Mouse (Mus musculus) regulatory T cell (primary cell): ENCODE measurements at regions not wholly inside any gene's neighbourhood (a gene's known extent, or its start where the extent isn't known, plus 50 kb on each side); places are given as distances from the start of the nearest gene placed in this dataset.

Source experiments
- in situ Hi-C: fragments of 300-600 bp; cut with MboI, MseI; formaldehyde crosslinking; loops from one replicate; pipeline ENCODE4 v1.15.1; 2025; ENCODE audit warnings: high pct_unique_total_duplicates

DNA sequence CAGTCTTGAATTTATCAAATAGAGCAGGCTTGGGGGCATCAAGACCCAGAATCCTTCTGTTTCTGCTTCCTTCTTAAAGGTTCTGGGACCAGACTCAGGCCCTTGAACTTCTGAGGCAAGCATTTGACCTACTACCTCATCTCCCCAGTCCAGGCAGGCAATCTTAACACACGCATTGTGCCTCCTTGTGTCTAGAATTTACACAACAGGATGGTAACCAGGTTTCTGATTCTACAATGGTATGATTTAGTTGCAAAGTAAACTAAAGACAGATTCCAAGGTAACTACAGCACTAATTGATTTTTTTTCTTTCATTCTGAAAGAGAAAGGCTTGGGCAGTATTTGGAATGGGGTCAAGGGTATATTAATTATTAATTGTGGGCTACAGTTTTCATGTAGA lies 115.7 kb upstream of the Tgfbr2 start:
- in situ Hi-C loops: no loop called here

DNA sequence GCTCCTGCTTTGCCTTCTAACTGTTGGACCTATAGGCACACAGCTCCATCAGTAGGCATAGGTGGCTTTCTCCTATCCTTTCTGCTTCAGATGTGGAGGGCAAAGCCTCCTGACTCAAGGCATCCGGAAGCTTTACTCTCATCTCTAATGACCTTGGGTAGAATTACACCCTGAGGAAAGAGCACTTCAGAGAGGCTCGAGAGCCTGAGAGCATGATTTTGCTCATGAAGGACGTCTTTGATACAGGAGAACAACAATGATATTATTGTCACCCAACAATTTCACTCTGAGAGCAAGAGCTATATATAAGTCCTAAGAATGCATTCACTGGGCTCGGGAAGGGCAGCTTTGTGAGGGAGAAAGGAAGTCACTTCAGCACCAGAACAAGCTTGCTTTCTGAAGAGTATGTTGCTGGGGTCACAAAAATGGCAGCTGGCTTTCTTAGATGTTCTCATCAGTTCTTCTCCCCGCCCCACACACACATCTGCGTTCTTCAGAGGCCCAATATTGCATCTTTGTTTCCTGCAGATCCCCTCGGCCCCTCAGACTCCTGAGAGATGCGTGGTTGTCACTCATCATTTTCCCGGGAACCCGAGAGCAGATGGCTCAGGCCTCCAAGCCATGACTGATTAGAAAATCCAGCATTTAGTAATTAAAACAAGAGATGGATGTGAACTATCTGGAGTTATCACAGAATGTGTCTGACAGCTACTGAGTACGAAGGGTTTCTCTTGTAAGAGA lies 110.7 kb upstream of the Tgfbr2 start:
- in situ Hi-C loops: no loop called here

DNA sequence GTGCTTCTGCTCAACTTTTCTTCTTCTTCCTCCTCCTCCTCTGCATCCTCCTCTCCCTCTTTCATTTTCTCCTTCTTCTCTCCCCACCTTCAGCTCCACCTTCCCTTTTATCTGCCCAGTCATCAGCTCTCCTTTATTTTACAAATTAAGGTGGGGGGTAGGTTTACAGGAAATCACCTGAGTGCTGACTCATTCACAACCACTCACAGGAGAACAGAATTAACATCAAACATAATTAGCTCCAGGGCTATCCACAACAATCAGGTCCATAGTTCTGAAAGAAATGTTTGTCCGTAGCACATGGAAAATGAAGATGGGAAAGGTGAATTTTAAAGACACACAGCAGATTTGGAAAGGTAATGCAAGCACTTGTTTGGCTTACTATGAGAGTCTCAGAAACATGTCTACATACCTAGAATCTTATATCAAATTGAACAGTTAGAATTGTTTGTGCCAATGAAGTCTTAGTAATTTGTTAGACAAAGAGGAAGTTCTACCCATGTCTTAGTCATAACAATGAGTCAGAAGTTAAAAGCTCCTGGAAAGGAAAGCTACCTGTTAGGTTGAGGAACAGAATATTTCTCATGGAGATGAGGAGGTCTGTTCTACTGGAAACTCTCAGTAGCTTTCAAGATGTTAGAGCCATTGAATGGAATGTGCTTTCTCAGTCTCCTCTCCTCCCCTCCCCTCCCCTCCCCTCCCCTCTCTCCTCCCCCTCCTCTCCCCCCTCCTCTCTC lies 108.8 kb upstream of the Tgfbr2 start:
- in situ Hi-C loops: no loop called here

DNA sequence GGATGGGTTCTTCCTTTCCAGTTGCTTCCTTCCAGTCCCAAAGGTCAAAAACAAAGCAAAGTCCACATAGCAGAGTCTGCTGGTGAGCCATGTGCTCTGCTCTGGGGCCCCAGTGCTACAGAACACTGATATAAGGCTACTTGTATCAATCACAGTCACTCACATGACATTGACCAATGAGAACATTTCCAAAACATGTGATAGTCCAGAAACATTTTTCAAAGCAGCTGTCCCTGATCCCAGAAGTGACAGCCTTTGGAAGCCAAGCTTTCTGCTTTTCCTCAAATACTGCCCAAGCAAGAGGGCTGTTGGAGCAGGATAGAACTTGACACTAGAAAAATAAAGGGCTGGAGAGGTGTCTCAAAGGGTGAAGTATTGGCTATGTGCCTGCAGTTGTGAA lies 106.5 kb upstream of the Tgfbr2 start:
- in situ Hi-C loops: no loop called here

DNA sequence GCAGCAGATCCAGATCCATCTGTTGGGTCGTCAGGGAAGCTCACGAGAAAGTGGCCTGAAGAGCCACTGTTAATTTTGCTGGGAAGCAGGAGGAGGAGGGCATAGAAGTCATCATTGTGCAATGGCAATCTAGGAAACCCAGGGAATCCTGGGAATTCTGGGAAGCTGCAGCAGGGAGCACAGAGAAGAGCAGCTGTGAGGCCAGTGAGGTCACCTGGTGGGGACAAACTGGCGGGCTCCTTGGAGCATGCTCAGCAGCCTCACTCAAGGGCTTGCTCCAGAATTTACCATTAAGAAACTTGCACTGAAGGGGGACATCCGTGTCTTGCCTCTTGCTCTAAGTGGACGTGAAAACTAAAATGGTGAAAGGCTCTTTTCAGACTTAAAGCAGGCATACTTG lies 105.0 kb upstream of the Tgfbr2 start:
- in situ Hi-C loops: no loop called here

DNA sequence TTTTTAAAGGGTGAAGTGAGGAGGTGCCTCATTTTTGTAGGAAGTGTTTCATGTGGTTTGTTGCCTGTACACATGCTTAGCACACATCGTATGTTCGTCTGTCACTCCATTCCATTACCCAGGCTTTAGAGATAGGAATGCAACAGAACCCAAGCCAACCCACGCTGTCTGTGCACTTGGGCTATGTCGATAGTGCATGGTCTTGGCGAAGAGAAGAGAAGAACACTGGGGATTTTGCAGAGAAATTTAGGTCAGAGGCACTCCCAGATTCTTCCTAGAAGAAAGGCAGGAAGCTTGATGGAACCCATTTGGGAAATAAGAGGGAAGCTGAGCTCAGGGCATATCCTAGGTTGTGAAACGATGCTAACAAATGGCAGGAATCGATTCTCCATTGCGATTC lies 103.7 kb upstream of the Tgfbr2 start:
- in situ Hi-C loops: no loop called here

DNA sequence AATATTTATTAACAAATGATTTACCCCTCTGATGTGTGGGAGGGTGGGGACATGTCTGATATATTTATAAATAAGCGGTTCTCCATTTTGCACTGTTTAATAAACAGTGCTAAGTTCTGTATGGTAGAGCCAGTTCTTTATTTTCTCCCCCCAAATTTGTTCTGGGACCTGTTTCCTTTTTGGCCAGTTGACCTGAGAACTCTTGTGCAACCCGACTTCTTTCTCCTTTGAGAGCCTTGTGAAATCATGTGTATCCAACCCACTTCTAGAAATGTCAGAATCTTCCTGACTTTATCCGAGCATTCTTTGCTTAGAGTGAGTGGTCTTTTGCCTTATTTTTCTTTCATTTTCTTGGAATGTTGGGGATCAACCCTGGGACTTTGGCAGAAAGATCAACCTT lies 102.6 kb upstream of the Tgfbr2 start:
- in situ Hi-C loops: no loop called here

DNA sequence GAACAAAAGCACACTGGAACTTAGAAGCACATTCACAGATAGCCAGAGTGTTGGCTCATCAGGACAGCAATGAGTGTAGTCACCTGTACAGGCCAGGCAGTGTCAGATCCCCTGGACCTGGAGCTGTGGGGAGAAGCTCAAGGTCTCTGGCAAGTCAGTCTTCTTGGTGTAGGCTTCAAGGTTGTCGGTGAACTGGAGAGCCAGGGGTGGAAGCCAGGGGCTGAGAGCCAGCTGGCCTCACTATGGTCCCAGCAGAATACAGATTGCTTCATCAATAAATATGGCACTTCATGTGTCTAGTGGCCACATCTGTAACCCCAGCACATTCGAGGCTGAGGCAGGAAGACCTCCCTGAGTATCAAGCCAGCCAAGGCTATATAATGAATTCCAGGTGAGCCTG lies 101.0 kb upstream of the Tgfbr2 start:
- in situ Hi-C loops: no loop called here

DNA sequence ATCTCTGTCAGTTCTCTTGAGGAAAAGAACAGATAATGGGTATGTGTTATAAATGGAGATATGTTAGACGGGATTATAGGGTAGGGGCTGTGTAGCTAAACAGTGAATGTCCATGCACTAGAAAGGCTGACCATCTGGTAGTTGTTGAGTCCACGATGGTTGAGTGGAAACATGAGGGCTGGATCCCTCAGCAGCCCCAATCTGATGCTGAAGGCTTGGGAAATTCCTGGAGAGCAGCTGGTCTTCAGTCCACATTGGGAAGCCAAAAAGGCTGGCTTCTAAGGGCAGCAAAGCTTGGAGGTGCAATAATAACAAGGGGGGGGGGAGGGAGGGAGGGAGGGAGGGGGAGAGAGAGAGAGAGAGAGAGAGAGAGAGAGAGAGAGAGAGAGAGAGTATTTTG lies 97.3 kb upstream of the Tgfbr2 start:
- in situ Hi-C loops: no loop called here

DNA sequence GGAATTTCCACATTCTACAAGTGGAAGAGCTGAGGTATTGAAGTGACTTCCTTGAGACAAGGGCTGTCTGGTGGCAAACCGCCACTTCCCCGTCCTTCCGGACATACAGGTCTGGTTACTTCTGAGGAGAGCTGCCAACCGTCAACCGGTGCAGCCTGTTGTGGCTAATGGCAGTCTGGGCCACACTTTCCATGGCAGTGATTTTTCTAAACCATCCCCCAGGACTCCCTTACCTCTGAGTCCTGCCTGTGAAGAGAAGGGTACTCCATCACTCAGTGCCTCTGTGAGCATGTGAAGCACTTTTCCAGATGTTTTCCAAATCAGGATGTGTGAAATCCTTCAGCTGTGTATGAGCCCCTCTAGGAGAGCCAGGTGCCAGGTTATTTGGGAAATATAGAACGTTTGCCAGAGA lies 95.3 kb upstream of the Tgfbr2 start:
- in situ Hi-C loops: no loop called here

DNA sequence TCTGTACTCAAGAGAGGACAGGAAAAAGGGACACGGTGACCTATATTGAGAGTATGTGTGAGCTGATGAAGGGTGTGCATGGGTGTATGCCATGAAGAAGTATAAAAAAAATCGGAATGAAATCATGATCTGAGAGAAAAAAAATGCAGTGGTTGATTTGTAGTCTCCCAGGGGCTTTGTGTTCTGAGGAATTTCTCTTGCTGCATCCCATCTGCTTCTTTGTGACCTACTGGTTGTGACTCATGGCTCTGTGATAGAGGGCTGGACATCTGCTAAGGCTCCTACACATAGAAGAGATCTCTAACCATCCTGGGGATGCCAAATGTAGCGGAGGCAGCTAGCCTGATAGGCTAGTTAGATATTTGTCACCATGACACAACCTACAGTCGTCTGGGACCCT lies 92.3 kb upstream of the Tgfbr2 start:
- in situ Hi-C loops: loop anchor here (5.0 kb wide), 1 partner anchor 55 kb away; no protein-coding TSS in a partner anchor

DNA sequence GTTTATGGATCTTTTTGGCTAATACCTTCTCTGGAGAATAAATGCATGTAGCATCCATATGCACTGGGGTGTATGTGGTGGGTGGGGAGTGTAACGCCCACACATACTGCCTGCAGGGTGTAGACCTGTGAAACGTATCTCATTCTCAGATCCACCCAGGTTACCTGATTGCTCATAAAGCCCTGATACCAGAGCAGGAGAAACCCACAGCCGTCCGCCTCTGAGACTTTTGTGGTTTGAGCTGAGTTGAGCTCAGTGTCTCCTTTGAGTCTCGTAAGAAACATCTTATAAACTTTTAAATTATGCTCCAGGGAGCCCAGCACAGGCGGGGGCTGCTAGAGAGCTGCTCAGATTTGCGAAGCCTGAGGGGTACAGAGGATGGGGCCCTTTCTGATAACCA lies 88.7 kb upstream of the Tgfbr2 start:
- in situ Hi-C loops: no loop called here

DNA sequence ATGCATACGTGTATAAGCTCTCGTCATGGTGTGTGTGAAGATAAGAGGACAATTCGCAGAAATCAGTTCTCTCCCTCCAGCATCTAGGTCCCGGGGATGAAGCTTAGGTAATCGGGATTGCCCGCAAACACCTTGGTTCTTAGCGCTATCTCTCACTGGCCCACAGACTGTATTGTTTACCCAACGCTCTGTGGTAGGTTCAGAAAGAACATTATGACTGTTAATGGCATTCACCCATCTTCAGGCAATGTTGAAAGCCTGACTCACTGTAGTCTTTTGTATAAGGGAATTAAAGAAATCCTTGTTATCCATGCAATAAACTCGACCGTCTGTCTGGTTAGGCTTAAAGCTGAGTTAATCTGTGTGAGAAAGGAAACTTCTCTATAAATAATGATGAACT lies 84.4 kb upstream of the Tgfbr2 start:
- in situ Hi-C loops: no loop called here

DNA sequence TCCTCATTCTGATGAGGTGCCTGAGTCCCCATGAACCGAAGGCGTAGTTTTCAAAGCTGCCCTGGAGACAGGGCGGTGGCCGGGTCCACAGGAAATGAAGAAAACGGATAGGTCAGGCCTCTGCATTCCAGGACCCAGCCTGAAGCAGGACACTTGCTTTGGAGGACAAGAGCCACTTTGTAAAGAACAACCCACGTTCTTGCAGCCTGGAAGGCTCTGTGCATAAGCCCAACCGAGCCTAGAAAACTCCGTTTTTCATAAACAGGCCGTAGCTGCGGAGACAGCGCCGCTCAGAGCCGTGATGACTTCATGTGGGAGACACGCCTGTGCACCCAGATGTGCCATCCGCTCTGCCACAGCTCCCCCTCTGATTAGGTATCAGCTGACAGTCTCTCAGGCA lies 78.4 kb upstream of the Tgfbr2 start:
- in situ Hi-C loops: no loop called here

DNA sequence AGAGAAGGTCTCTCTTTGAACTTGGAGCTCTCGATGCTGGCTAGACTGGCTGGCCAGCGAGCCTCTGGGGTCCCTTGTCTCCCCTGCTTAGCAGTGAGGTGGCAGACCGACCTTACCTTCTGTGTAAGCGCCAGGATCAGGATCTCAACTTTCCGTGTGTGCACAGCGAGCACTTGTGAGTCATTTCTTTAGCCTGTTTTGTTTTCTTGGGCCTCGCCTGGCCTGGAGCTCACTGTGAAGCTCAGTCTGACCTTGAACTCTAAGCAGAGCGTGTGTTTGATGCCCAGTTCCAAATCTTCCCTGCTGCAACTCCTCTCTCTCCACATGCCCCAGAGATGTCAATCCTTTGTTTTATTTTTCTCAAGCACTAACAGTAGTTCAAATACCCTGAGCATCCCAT lies 77.6 kb upstream of the Tgfbr2 start:
- in situ Hi-C loops: no loop called here

DNA sequence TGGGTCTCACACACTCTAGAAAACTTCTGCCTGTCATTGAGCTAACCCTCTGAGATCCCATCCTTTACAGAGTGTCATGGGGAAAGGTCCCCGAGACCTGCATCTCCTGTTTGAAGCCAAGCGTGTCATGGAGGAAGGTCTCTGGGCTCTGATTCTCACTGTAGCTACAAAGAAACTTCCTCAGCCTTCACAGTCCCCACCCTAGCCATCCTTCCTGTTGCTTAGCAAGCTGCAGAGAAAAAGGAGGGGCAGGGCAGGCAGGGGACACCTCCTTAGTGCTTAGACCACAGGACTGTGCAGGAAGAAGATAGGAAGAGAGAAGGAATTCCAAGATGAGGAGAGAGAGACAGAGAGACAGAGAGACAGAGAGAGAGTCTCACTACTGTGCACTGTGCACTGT lies 74.6 kb upstream of the Tgfbr2 start:
- in situ Hi-C loops: no loop called here

DNA sequence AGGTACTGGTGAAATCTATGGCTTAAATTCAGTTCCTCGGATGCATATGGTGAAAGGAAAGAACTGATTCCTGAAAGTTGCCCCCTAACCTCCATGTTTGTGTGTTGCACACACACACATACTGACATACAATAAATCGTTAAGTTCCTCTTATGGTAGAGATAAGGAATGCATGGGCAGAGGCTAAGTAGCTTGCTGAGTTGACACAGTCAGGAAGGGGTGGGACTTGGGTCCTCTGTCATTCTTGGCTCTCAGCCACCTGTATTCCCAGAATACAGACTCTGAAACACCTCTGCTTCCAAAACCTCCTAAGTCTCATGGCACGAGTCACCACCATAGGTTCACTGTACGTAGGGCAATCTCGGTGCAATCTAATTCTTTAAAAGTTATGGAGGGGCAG lies 70.0 kb upstream of the Tgfbr2 start:
- in situ Hi-C loops: no loop called here

DNA sequence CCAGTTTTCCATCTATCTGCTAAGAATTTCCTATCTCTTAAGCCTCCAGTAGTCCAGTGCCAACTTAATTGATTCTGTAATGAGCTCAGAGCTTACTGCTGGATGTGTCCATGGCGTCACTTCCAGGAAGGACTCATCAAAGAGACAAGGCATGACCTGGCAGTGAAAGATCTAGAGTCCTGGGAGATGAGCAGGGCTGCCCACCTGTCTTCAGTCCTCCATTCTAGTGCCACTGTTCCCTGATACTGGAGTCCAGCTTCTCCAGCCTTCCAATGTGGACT lies 69.4 kb upstream of the Tgfbr2 start:
- in situ Hi-C loops: loop anchor here (5.0 kb wide), 1 partner anchor 67 kb away; the partner anchor contains the start of gene Tgfbr2

DNA sequence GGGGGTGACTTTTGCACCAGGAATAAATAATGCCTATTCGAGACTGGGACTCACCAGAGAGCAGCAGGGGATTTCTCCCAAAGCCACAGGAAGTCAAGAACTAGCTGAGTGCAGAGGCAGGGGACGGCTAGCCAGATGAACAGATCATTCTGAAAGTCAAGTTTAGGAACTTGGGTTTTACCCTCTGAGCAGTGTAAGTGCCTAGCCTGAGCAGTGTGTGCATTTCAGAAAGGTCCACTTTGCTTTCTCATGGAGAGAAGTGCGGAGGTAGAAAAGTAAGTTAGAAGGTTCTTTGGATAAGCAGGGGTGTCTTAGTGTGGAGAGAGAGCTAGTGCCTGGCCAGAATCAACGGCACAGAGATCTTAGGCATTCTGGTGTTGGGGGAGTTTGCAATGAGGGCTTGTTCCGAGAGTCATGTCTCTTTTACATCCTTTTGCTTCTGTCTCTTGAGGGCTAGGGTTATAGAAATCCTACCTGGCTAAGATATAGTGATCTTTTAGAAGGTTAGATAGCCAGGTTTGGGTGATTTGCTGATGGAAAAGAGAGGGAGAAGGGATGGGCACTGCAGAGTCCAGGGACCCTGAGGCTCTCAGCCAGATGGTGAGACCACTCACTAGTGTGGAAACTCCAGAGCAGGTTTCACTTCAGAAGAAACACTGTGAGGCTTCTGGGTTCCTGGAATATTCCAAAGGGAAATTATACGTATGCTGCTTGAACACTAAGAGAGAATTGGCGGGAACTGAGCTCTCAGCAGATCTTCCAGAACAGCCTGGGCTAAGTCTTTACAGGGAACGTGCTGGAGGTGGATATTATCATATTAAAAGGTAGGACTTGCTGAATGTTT lies 68.8 kb upstream of the Tgfbr2 start:
- in situ Hi-C loops: loop anchor here (5.0 kb wide), 1 partner anchor 67 kb away; the partner anchor contains the start of gene Tgfbr2

DNA sequence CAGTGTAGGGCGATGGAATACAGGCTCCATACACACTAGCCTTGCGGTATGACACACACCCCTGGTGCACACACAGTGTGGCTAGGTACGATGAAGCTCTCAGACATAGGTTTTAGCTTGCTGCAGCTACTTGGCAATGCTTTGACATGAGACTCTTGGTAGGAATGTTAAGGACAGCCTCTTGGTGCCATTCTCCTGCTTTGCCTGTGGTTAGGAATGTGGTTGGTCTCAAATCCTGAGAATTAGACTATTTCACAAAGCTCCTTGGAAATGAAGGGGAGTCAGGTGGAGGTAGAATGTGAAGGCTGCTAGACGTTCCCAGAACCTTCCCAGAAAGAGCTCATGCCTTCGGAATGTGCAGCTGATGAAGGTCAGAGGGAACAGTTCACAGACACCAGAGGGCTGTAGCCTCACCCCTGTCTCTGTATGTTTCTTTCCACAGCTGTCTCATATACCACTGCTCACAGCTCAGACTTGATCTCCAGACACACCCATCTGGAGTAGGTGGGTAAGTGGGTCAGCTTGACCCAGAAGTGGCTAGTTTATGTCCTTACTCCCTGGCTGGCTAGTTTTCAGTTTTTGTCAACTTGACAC lies 66.9 kb upstream of the Tgfbr2 start:
- in situ Hi-C loops: loop anchor here (5.0 kb wide), 1 partner anchor 65 kb away; the partner anchor contains the start of gene Tgfbr2

DNA sequence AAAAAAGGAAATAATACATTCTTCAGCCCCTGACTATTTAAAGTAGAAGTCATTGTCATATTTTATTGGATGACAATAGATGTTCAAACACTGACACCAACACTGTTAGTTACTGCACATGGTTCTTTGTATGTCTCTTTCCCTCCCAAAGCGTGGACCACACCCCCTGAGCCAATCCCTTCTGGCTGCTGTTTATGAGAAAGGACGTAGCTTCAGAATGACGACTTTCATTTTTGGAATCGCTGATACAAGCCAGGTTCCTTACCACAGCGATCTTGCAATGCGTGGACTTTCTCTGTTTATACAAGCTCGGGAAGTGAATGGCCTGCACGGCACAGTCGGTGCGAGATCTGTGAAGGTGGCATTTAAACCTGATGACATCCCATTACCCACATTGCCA lies 66.1 kb upstream of the Tgfbr2 start:
- in situ Hi-C loops: loop anchor here (5.0 kb wide), 1 partner anchor 64 kb away; the partner anchor contains the start of gene Tgfbr2

DNA sequence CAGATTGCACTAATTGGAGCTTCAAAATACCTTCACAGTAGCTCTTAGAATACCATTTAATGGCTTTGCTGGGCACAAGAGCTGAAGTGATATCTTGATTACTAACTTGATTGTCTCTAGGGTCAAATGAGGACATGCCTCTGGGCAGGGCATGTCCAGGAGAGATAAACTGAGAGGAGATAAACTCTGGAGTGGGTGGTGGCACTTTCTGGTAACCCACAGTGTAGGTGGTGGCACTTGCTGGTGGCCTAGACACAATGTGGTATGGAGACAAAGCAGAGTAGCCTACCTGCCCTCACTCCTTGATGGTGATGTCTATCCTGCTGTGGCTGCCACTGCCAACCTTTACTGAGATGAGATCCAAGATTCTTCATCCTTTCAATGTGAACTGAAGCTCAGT lies 61.7 kb upstream of the Tgfbr2 start:
- in situ Hi-C loops: no loop called here
